Mouse (Mus musculus) liver, embryonic 14.5 days (tissue): ENCODE results near the gene Hist1h1e. TPM values are rescaled to one million over a fixed set of nuclear protein-coding genes. Genes with fewer than 3 reads are reported as not detected.
A peak's percentile ranks its signal among the peaks of the same experiment; 100 is the strongest.
"Not testable (repeated sequence)": the region's sequence is repeated elsewhere in the genome, so short reads cannot be mapped to it uniquely, and the experiment has no call there.

Experiments used
- ATAC-seq: fragments of 200-750 bp; cut with Nextera tagmentation; 2 replicates; pipeline ENCODE4 v1.8.0; 2017; ENCODE audit warnings: moderate number of reproducible peaks, mild to moderate bottlenecking, moderate library complexity; ENCODE audit not compliant: insufficient read depth
- DNase-seq, 3 experiments: peaks; one replicate each; pipeline ENCODE4 v3.0.0-alpha.2; 2012 to 2013; ENCODE audit warnings: low read depth in 3 of 3, low spot score in 3 of 3
- H3K27ac ChIP-seq: fragments of 300-500 bp; sonication (generic); 2 replicates; pipeline ENCODE4 v1.5.1; 2014; ENCODE audit warnings: moderate library complexity, mild to moderate bottlenecking, control low read depth, inconsistent platforms
- H3K27me3 ChIP-seq: fragments of 300-500 bp; sonication (generic); 2 replicates; pipeline ENCODE4 v1.6.1; 2014; ENCODE audit warnings: mild to moderate bottlenecking, low read length, moderate library complexity; ENCODE audit not compliant: control insufficient read depth, insufficient read depth
- H3K36me3 ChIP-seq: fragments of 300-500 bp; sonication (generic); replicated peaks from 2 replicates; pipeline ENCODE4 v1.6.1; 2014; ENCODE audit warnings: low read depth; ENCODE audit not compliant: control insufficient read depth, insufficient read depth
- H3K4me1 ChIP-seq, 2 experiments: fragments of 200-500 bp in 1 of 2; fragments of 300-500 bp in 1 of 2; sonication (generic) in 1 of 2; replicated peaks; 2 replicates each; pipeline ENCODE4 v1.6.1; 2012 to 2014; ENCODE audit warnings: antibody characterized with exemption in 1 of 2, inconsistent platforms in 1 of 2, low read length in 1 of 2; ENCODE audit not compliant: control insufficient read depth in 2 of 2, insufficient read depth in 2 of 2
- H3K4me2 ChIP-seq: fragments of 300-500 bp; sonication (generic); 2 replicates; pipeline ENCODE4 v1.6.1; 2014; ENCODE audit warnings: low read depth, mild to moderate bottlenecking, control low read depth, moderate library complexity
- H3K4me3 ChIP-seq, 2 experiments: fragments of 200-500 bp in 1 of 2; fragments of 300-500 bp in 1 of 2; sonication (generic) in 1 of 2; 2 replicates each; pipeline ENCODE4 v1.5.1; 2012 to 2014; ENCODE audit warnings: low read depth in 2 of 2, low read length in 2 of 2, mild to moderate bottlenecking in 2 of 2, control low read depth in 1 of 2, inconsistent platforms in 1 of 2, moderate library complexity in 1 of 2; ENCODE audit not compliant: insufficient read depth in 1 of 2
- H3K9ac ChIP-seq: fragments of 300-500 bp; sonication (generic); replicated peaks from 2 replicates; pipeline ENCODE4 v1.6.1; 2014; ENCODE audit warnings: mild to moderate bottlenecking, control low read depth, moderate library complexity
- H3K9me3 ChIP-seq: fragments of 300-500 bp; sonication (generic); 2 replicates; pipeline ENCODE4 v1.6.1; 2016; ENCODE audit warnings: low read length, mixed read lengths; ENCODE audit not compliant: control insufficient read depth
- CTCF ChIP-seq: IDR thresholded peaks from 2 replicates; pipeline ENCODE4 v1.5.1; 2016; ENCODE audit warnings: antibody characterized with exemption, low read depth, control low read depth
- EP300 ChIP-seq: IDR thresholded peaks from 2 replicates; pipeline ENCODE4 v1.6.1; 2016; ENCODE audit warnings: antibody characterized with exemption, low read depth
- WGBS: fragments of 180-500 bp; shearing (Covaris S2); extraction: QIAGEN DNeasy Blood & Tissue Kit; methylation state at CpG from one replicate; pipeline ENCODE4 v1.1.7; 2014; ENCODE audit not compliant: insufficient replicate concordance; 5-methylcytosine and 5-hydroxymethylcytosine counted together
- polyA plus RNA-seq, 2 experiments: library from polyadenylated mRNA; depleted of rRNA in 1 of 2; stranded (reverse) in 1 of 2; unstranded in 1 of 2; fragments of >200 nt; fragmentation: Nextera tagmentation in 1 of 2; extraction: Ambion mirVana in 1 of 2; gene quantifications; 2 replicates each; pipeline versions ENCODE4 v1.2.1 to v1.2.3; 2012 to 2014

The Hist1h1e gene
- polyA plus RNA-seq, 2 experiments, result 8.0 to 23.1 TPM

DNA sequence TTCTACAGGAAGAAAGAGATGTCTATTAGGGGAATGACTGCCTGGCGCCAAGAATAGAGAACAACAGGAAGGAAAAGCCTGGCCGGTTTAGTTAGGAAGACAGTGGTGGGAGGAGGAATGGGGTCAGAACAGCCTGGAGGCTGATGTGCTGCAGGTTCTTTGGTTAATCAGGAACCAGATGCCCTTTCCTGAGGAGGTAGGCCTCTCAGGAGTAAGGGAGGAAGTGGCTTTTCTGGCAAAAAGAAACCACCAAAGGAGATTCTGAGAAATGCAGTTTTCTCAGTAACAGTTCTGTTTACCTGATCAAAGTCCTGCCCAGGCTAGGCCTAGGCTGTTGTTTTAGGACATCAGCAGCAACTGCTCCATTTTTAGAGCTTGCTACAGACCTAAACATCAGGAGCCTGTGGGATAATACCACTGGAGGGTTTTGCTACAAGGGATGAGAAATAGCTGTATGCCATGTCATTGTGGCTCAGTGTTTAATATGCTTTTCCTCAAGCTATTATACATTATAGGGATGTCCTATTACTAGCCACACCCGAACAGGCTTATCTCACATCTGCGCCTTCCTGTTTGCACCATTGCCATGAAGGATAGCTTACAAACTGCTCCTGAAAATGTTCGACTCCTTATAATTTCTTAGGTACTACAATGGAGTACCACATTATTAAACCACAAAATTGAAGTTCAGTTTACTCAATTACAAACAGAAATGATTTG lies 29.1 kb downstream of the Hist1h1e start:
- Histone ChIP-seq H3K27ac (peak overlapping the region; percentile 78), H3K9me3 (no peaks in the 10 kb centered on the region), H3K36me3 (no peaks in the 10 kb centered on the region), H3K4me1 (peaks cover 44 to 48% of the 10 kb centered on the region in 2 experiments), H3K4me2 (peak overlapping the region; percentile 29), H3K9ac (peak overlapping the region; percentile 49), H3K4me3 (no peak overlapping the region), H3K27me3 (no peaks in the 10 kb centered on the region)
- ATAC-seq (no peak), DNase-seq (no peak)
- WGBS, result 8% methylated on average over 5 of the region's 5 CpGs
- TF ChIP-seq CTCF, result no peak
- no peak for TF ChIP-seq EP300

DNA sequence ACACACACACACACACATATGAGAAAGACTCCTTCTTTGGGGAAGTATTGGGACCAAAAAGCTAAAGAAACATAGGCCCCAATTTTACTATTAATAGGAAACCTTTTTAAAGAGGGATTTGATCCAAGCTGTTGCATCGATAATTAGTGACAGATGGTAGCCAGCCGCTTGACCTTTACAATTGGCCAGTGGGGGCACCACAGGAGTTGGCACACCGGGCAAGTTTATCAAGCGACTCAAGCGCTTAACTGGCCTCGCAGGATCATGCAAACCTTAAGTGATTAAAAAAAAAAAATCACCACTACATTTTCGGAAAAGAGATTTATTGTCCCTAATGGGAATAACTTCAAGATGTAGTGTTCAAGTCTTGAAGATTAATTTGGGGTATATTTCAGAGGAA lies 29.7 kb downstream of the Hist1h1e start:
- DNase-seq, result no peak
- peak overlapping the region; percentile 49 for H3K9ac ChIP-seq
- no peak for ATAC-seq
- 71% methylated on average over 7 of the region's 7 CpGs for WGBS
- no peaks in the 10 kb centered on the region for H3K36me3 ChIP-seq
- H3K9me3 ChIP-seq, result no peaks in the 10 kb centered on the region
- H3K27ac ChIP-seq, result peak overlapping the region; percentile 78
- TF ChIP-seq CTCF (no peak), EP300 (no peak)
- no peak overlapping the region for H3K4me3 ChIP-seq
- H3K27me3 ChIP-seq, result no peaks in the 10 kb centered on the region
- H3K4me2 ChIP-seq, result no peak overlapping the region; the same call in 1 of the 2 replicates
- peaks cover 43 to 46% of the 10 kb centered on the region in 2 experiments for H3K4me1 ChIP-seq

DNA sequence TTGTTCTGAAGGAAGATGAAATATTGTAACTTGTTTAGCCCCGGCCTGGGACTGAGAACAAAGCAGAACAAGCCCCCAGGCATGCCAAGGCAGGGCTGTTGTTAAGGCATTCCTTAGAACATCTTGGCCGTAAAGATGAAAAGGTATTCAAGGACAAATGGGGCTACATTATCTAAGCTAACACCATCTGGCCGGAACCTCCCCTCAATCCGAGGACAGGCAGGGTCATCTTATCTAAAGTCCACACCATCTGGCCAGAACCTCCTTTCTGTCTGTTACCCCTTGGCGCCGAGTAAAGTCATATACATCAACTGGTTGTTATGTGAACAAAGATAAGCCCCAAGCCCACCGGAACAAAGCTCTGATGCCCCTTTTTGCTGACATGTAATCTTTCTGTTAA lies 30.5 kb downstream of the Hist1h1e start:
- H3K27me3 ChIP-seq, ATAC-seq, H3K9ac ChIP-seq, H3K4me2 ChIP-seq, DNase-seq, H3K4me3 ChIP-seq, H3K36me3 ChIP-seq, H3K27ac ChIP-seq, H3K9me3 ChIP-seq: not testable (repeated sequence)
- whole genome bisulfite sequencing, result 50% methylated on average over 7 of the region's 7 CpGs
- H3K4me1 ChIP-seq, result peaks cover 42% of the 10 kb centered on the region in 2 experiments

DNA sequence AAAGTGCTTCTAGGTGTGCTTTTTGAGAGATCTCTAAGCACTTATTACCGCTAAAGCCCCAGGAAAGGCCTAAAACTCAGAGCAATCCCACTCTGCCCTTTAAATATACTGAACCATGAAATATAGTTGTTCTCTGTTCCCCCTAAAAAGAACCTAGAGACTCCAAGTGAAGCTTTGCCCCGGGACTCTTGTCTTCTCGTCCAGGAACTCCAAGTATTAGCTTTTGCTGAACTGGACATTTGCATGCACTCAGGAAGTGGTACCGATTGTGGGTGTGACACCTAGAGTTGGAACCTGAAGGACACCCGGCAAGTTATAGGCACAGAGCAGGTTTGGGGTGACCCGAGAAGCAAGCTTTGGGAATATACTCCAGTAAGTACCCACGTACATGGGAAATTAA lies 31.2 kb downstream of the Hist1h1e start:
- 85% methylated on average over 7 of the region's 7 CpGs for WGBS
- H3K9ac ChIP-seq, result no peak overlapping the region
- ATAC-seq, result no peak
- H3K27me3 ChIP-seq, result no peaks in the 10 kb centered on the region
- H3K4me3 ChIP-seq, result no peak overlapping the region
- no peak overlapping the region for H3K4me2 ChIP-seq
- no peak for DNase-seq
- TF ChIP-seq EP300, result no peak
- no peak for TF ChIP-seq CTCF
- no peak overlapping the region for H3K27ac ChIP-seq
- H3K4me1 ChIP-seq, result peaks cover 38 to 44% of the 10 kb centered on the region in 2 experiments
- no peaks in the 10 kb centered on the region for H3K36me3 ChIP-seq
- H3K9me3 ChIP-seq, result no peaks in the 10 kb centered on the region

DNA sequence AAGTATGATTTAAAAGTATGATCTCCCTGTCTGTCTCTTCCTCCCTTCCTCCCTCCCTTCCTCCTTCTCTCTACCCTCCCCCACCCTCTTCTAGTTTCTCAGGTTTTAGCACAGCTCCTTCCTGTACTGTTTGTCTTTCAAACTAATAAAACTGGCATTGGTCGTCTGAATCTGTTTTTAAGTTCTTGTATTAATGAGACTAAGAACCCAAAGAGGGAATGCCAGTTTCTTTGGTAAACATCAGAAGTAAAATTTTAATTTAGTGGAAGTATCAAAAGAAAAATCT lies 35.5 kb downstream of the Hist1h1e start:
- DNase-seq, result no peak

More for the DNA sequence above, 35.5 kb downstream of the Hist1h1e start:
- Histone ChIP-seq H3K9me3 (no peaks in the 10 kb centered on the region), H3K9ac (peak overlapping the region; percentile 94), H3K4me2 (peak overlapping the region; percentile 94), H3K4me1 (peaks cover 23 to 26% of the 10 kb centered on the region in 2 experiments), H3K27me3 (no peaks in the 10 kb centered on the region), H3K27ac (peak overlapping the region; percentile 88), H3K36me3 (no peaks in the 10 kb centered on the region), H3K4me3 (peak overlapping the region; percentile 55 to 61)
- no peak for ATAC-seq
- WGBS, result 9% methylated on average over 1 of the region's 1 CpGs
- no peak for TF ChIP-seq CTCF
- TF ChIP-seq EP300, result no peak
